Mouse (Mus musculus) granulocyte monocyte progenitor cell, adult 5-6 weeks (primary cell): ENCODE data around the gene Zfp804a. TPM values are rescaled to one million over a fixed set of nuclear protein-coding genes. Genes with fewer than 3 reads are reported as not detected.

Experiments
- ATAC-seq: replicated peaks from 2 replicates; pipeline ENCODE4 v1.8.0; 2016; ENCODE audit warnings: mild to moderate bottlenecking, moderate TSS enrichment, inconsistent platforms; ENCODE audit not compliant: poor library complexity, severe bottlenecking
- total RNA-seq, 2 experiments: library from RNA; stranded (forward) in 1 of 2; stranded (reverse) in 1 of 2; fragments of 200-712, 200-1000 nt in 1 of 2; fragments of >200 nt in 1 of 2; fragmentation: Nextera tagmentation in 1 of 2; gene quantifications; 2 replicates each; pipeline ENCODE4 v1.2.3; 2014 to 2017

Zfp804a gene
- total RNA-seq, 2 experiments from 2014 or later = not detected

GRCm38 (mm10) chr2:82246902-82247522 lies 194.0 kb downstream of the Zfp804a start:
- no peak for ATAC-seq

GRCm38 (mm10) chr2:82253382-82253781 lies 200.4 kb downstream of the Zfp804a start:
- no peak for ATAC-seq

- ATAC-seq = no peak
These were observed 229.7 kb downstream of the Zfp804a start for GRCm38 (mm10) chr2:82282591-82283269.

GRCm38 (mm10) chr2:82294932-82295493 lies 242.0 kb downstream of the Zfp804a start:
- ATAC-seq = no peak
